Mouse (Mus musculus) CH12.LX (cell line): ENCODE results near the gene Tle2. TPM values are rescaled to one million over a fixed set of nuclear protein-coding genes. Genes with fewer than 3 reads are reported as not detected.

ENCODE experiments used
- DNase-seq: peaks from one replicate; pipeline ENCODE4 v3.0.0-alpha.2; 2013; ENCODE audit errors: extremely low read depth
- H3K27ac ChIP-seq: 2 replicates; pipeline ENCODE4 v1.5.1; 2012; ENCODE audit warnings: low read depth, mild to moderate bottlenecking, control low read depth, moderate library complexity; ENCODE audit not compliant: insufficient read depth
- H3K27me3 ChIP-seq: replicated peaks from 2 replicates; pipeline ENCODE3; 2012; ENCODE audit warnings: inconsistent platforms
- H3K36me3 ChIP-seq, 2 experiments: replicated peaks in 1 of 2; 2 replicates each; pipeline versions ENCODE3 to v1.6.1; 2012; ENCODE audit warnings: inconsistent platforms in 1 of 2, low read length in 1 of 2, mild to moderate bottlenecking in 1 of 2, mixed read lengths in 1 of 2, moderate library complexity in 1 of 2; ENCODE audit not compliant: control insufficient read depth in 1 of 2, insufficient read depth in 1 of 2
- H3K4me1 ChIP-seq, 2 experiments: 2 replicates each; pipeline ENCODE4 v1.6.1; 2012; ENCODE audit warnings: inconsistent platforms in 1 of 2, moderate library complexity in 1 of 2; ENCODE audit not compliant: insufficient read depth in 2 of 2, control insufficient read depth in 1 of 2
- H3K4me2 ChIP-seq: 2 replicates; pipeline ENCODE4 v1.6.1; 2012; ENCODE audit warnings: low read depth, mild to moderate bottlenecking, control low read depth; ENCODE audit not compliant: poor library complexity, insufficient read depth, severe bottlenecking
- H3K4me3 ChIP-seq, 3 experiments: fragments of 150-350 bp in 1 of 3; sonication (generic) in 1 of 3; replicated peaks in 1 of 3; 2 replicates each; pipeline versions ENCODE3 to v1.5.1; 2011 to 2012; ENCODE audit warnings: low read depth in 2 of 3, low read length in 2 of 3, mild to moderate bottlenecking in 2 of 3, moderate library complexity in 2 of 3, control low read depth in 1 of 3, improper control_type of control experiment in 1 of 3, inconsistent platforms in 1 of 3, mixed read lengths in 1 of 3; ENCODE audit not compliant: poor library complexity in 1 of 3
- H3K79me2 ChIP-seq: replicated peaks from 2 replicates; pipeline ENCODE4 v1.6.1; 2012; ENCODE audit warnings: mild to moderate bottlenecking, moderate library complexity; ENCODE audit not compliant: control insufficient read depth, poor library complexity, insufficient read depth, severe bottlenecking; ENCODE audit errors: extremely low read depth
- H3K9ac ChIP-seq: 2 replicates; pipeline ENCODE4 v1.6.1; 2012; ENCODE audit warnings: low read depth, mild to moderate bottlenecking, control low read depth, moderate library complexity; ENCODE audit not compliant: insufficient read depth
- H3K9me3 ChIP-seq: replicated peaks from 2 replicates; pipeline ENCODE3; 2012; ENCODE audit warnings: low read length, inconsistent platforms, mixed read lengths
- BHLHE40 ChIP-seq: IDR thresholded peaks from 2 replicates; pipeline ENCODE4 v1.6.1; 2011; ENCODE audit warnings: mild to moderate bottlenecking, low read depth, low read length, improper control_type of control experiment
- ELF1 ChIP-seq: IDR thresholded peaks from 2 replicates; pipeline ENCODE4 v1.6.1; 2014; ENCODE audit warnings: low read depth, mild to moderate bottlenecking, inconsistent platforms, low read length, improper control_type of control experiment
- EP300 ChIP-seq: IDR thresholded peaks from 2 replicates; pipeline ENCODE4 v1.6.1; 2011; ENCODE audit warnings: low read length, improper control_type of control experiment
- GABPA ChIP-seq: IDR thresholded peaks from 2 replicates; pipeline ENCODE4 v1.6.1; 2012; ENCODE audit warnings: low read depth, low read length, improper control_type of control experiment, inconsistent platforms; ENCODE audit not compliant: insufficient replicate concordance
- HCFC1 ChIP-seq: IDR thresholded peaks from 2 replicates; pipeline ENCODE4 v1.6.1; 2012; ENCODE audit warnings: low read depth, mild to moderate bottlenecking, inconsistent platforms, low read length, improper control_type of control experiment
- IRF4 ChIP-seq: IDR thresholded peaks from 2 replicates; pipeline ENCODE4 v1.6.1; 2014; ENCODE audit warnings: low read depth, mild to moderate bottlenecking, inconsistent platforms, low read length, improper control_type of control experiment
- JUN ChIP-seq: IDR thresholded peaks from 2 replicates; pipeline ENCODE4 v1.6.1; 2011; ENCODE audit warnings: low read depth, mild to moderate bottlenecking, low read length, improper control_type of control experiment, moderate library complexity; ENCODE audit not compliant: insufficient read depth
- JUND ChIP-seq: conservative IDR thresholded peaks from 2 replicates; pipeline ENCODE4 v1.6.1; 2011; ENCODE audit warnings: low read depth, low read length, improper control_type of control experiment
- MAFK ChIP-seq: IDR thresholded peaks from 2 replicates; pipeline ENCODE4 v1.6.1; 2011; ENCODE audit warnings: low read length, improper control_type of control experiment; ENCODE audit not compliant: insufficient replicate concordance
- MAX ChIP-seq: IDR thresholded peaks from 2 replicates; pipeline ENCODE4 v1.6.1; 2011; ENCODE audit warnings: low read length, improper control_type of control experiment
- MEF2A ChIP-seq: IDR thresholded peaks from 2 replicates; pipeline ENCODE4 v1.6.1; 2014; ENCODE audit warnings: low read depth, mild to moderate bottlenecking, inconsistent platforms, low read length, improper control_type of control experiment, borderline replicate concordance
- MXI1 ChIP-seq: IDR thresholded peaks from 2 replicates; pipeline ENCODE4 v1.6.1; 2011; ENCODE audit warnings: mild to moderate bottlenecking, low read depth, low read length, improper control_type of control experiment
- MYC ChIP-seq: IDR thresholded peaks from 2 replicates; pipeline ENCODE4 v1.6.1; 2011; ENCODE audit warnings: low read depth, mild to moderate bottlenecking, improper control_type of control experiment, low read length
- NELFE ChIP-seq: IDR thresholded peaks from 2 replicates; pipeline ENCODE4 v1.6.1; 2011; ENCODE audit warnings: low read depth, low read length, improper control_type of control experiment
- POLR2AphosphoS2 ChIP-seq: IDR thresholded peaks from 2 replicates; pipeline ENCODE4 v1.6.1; 2011; ENCODE audit warnings: low read depth, low read length, improper control_type of control experiment
- RAD21 ChIP-seq: IDR thresholded peaks from 2 replicates; pipeline ENCODE4 v1.6.1; 2011; ENCODE audit warnings: low read depth, mild to moderate bottlenecking, low read length, improper control_type of control experiment, moderate library complexity
- RCOR1 ChIP-seq: conservative IDR thresholded peaks from 2 replicates; pipeline ENCODE4 v1.6.1; 2012; ENCODE audit warnings: low read depth, mild to moderate bottlenecking, inconsistent platforms, low read length, improper control_type of control experiment
- SIN3A ChIP-seq: IDR thresholded peaks from 2 replicates; pipeline ENCODE4 v1.6.1; 2012; ENCODE audit warnings: low read length, improper control_type of control experiment, inconsistent platforms
- SMC3 ChIP-seq: IDR thresholded peaks from 2 replicates; pipeline ENCODE4 v1.6.1; 2011; ENCODE audit warnings: low read depth, low read length, improper control_type of control experiment
- USF1 ChIP-seq: IDR thresholded peaks from 2 replicates; pipeline ENCODE4 v1.6.1; 2014; ENCODE audit warnings: low read depth, mild to moderate bottlenecking, inconsistent platforms, low read length, improper control_type of control experiment
- USF2 ChIP-seq: conservative IDR thresholded peaks from 2 replicates; pipeline ENCODE4 v1.6.1; 2011; ENCODE audit warnings: low read depth, low read length, improper control_type of control experiment
- ZC3H11A ChIP-seq: IDR thresholded peaks from 2 replicates; pipeline ENCODE4 v1.6.1; 2012; ENCODE audit warnings: low read depth, mild to moderate bottlenecking, inconsistent platforms, low read length, improper control_type of control experiment
- ZKSCAN1 ChIP-seq: IDR thresholded peaks from 2 replicates; pipeline ENCODE4 v1.6.1; 2012; ENCODE audit warnings: low read depth, inconsistent platforms, low read length, improper control_type of control experiment, borderline replicate concordance
- ZMIZ1 ChIP-seq: IDR thresholded peaks from 2 replicates; pipeline ENCODE4 v1.6.1; 2012; ENCODE audit warnings: low read depth, mild to moderate bottlenecking, inconsistent platforms, low read length, improper control_type of control experiment
- ZNF384 ChIP-seq: IDR thresholded peaks from 2 replicates; pipeline ENCODE4 v1.6.1; 2012; ENCODE audit warnings: low read depth, low read length, improper control_type of control experiment, inconsistent platforms
- dilution Hi-C: fragments of 300-500 bp; cut with MboI; formaldehyde crosslinking; loops from 2 replicates; pipeline ENCODE4 v1.14.3; 2020; ENCODE audit warnings: low sequenced_read_pairs; ENCODE audit not compliant: extremely low pct_unique_long_range_greater_than_20kb, extremely low pct_ligation_motif_present
- in situ Hi-C: fragments of 300-500 bp; cut with MboI; formaldehyde crosslinking; loops from 3 replicates; pipeline ENCODE4 v1.14.3; 2019; ENCODE audit warnings: low sequenced_read_pairs, low pct_ligation_motif_present, low pct_unique_long_range_greater_than_20kb, mixed read lengths
- polyA plus RNA-seq: library from polyadenylated mRNA; unstranded; fragments of >175 nt; gene quantifications from 2 replicates; pipeline ENCODE4 v1.2.1, GENCODE M21; 2012; ENCODE audit warnings: low read depth; ENCODE audit not compliant: insufficient read length
- total RNA-seq, 2 experiments: library from RNA; depleted of rRNA; stranded (reverse); fragments of 300-350 nt in 1 of 2; fragments of >200 nt in 1 of 2; gene quantifications; 2 replicates each; pipeline ENCODE4 v1.2.3; 2012 to 2014

The Tle2 gene
- total and polyA plus RNA-seq, 3 experiments: 0.29 to 0.30 TPM; not detected in 1

- no peak overlapping the region for H3K27ac ChIP-seq
- no peaks in the 10 kb centered on the region for H3K36me3 ChIP-seq
- no peak overlapping the region for H3K4me3 ChIP-seq
- TF ChIP-seq HCFC1 (no peak), USF2 (no peak), RAD21 (no peak), NELFE (no peak), GABPA (no peak), ZNF384 (no peak), ZC3H11A (no peak), MXI1 (no peak), ZMIZ1 (no peak), MEF2A (no peak), SIN3A (no peak)
- dilution Hi-C loops: no loop called here
- no peak for DNase-seq
- H3K9me3 ChIP-seq: no peaks in the 10 kb centered on the region
- peaks cover 95% of the 10 kb centered on the region for H3K27me3 ChIP-seq
- peaks cover 0 to 4% of the 10 kb centered on the region in 2 experiments; a peak in 2 of 4 replicates for H3K4me1 ChIP-seq
- no peak overlapping the region for H3K9ac ChIP-seq
- H3K4me2 ChIP-seq: no peak overlapping the region
- in situ Hi-C loops: no loop called here
- no peaks in the 10 kb centered on the region for H3K79me2 ChIP-seq
Measured at GRCm38 (mm10) chr10:81592631-81593030, 18.3 kb downstream of the Tle2 start.

GRCm38 (mm10) chr10:81593223-81593622, 18.9 kb downstream of the Tle2 start:
- TF ChIP-seq MYC (no peak), RAD21 (no peak), IRF4 (no peak), JUN (no peak), MAX (no peak), JUND (no peak), EP300 (no peak), SMC3 (no peak), ZNF384 (no peak), POLR2AphosphoS2 (no peak), USF1 (no peak), ZKSCAN1 (no peak), BHLHE40 (no peak), USF2 (no peak), ZC3H11A (no peak), MAFK (no peak), ELF1 (no peak), RCOR1 (no peak)
- DNase-seq: no peak
- Histone ChIP-seq H3K27ac (no peak overlapping the region), H3K9ac (no peak overlapping the region), H3K4me1 (peaks cover 0 to 6% of the 10 kb centered on the region in 2 experiments; a peak in 3 of 4 replicates), H3K27me3 (peaks cover 95% of the 10 kb centered on the region), H3K4me2 (no peak overlapping the region), H3K4me3 (no peak overlapping the region), H3K36me3 (no peaks in the 10 kb centered on the region), H3K79me2 (no peaks in the 10 kb centered on the region), H3K9me3 (no peaks in the 10 kb centered on the region)
- in situ Hi-C loops (no loop called here), dilution Hi-C loops (no loop called here)
